Mouse (Mus musculus) liver, postnatal 0 days (tissue): ENCODE results near the gene Fanca.

Source experiments
- CTCF ChIP-seq: sonication (generic); IDR thresholded peaks from 2 replicates; pipeline ENCODE4 v1.5.1; 2016; ENCODE audit warnings: antibody characterized with exemption, low read depth
- EP300 ChIP-seq: IDR thresholded peaks from 2 replicates; pipeline ENCODE4 v1.6.1; 2016; ENCODE audit warnings: antibody characterized with exemption, low read depth, mild to moderate bottlenecking

DNA sequence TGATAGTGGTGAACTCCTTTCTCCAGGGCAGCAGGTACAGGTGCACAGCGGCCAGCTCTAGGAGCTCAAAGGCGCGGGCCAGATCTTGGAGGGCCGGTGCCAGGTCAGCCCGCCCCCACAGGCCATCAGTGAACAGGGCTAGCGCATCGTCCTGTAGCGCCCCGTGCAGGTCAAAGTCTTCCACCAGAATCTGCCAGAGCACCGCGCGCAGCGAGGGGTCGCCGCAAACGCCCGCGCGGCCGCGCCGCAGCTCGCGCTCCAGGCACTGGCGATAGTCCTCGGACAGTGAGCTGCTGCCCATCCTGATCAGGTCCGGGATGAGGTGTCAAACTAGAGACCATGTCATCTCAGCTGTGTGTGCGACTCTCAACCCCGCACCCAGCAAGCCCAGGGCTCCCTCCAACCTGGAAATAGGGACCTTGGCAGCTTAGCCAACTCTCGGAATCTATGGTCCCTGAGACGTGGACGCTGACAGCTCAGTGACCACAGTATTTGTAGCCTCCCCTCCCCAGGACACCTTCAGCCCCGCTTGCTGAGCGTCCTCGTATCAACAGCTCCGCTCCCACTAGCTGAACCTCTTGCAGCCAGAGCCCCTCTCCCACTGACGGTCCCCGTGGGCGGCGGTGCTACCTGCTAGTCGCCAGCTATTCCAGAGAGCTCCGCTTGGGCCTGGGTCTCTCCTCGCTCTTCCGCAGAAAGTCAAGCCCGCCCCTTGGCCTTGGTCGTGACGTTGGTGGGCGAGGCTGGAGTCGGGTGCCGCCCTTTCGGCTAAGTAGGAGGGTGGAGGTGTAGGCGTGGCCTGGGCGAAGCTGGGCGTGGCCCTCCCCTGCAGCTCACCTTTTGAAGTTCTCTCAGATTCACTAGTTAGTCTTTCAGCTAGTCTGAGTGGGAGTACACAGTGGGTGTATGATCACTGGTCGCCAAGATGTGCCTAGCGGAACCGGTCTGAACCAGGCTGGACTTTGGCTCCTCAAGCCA lies 82.6 kb downstream of the Fanca start, which contains the start of gene Spata2l:
- TF ChIP-seq CTCF (peak; percentile 53), EP300 (no peak)
